Mouse (Mus musculus): Measurements from ENCODE around the gene Entpd2.
"Not testable (repeated sequence)": the region's sequence is repeated elsewhere in the genome, so short reads cannot be mapped to it uniquely, and the experiment has no call there.

Entpd2 gene

DNA sequence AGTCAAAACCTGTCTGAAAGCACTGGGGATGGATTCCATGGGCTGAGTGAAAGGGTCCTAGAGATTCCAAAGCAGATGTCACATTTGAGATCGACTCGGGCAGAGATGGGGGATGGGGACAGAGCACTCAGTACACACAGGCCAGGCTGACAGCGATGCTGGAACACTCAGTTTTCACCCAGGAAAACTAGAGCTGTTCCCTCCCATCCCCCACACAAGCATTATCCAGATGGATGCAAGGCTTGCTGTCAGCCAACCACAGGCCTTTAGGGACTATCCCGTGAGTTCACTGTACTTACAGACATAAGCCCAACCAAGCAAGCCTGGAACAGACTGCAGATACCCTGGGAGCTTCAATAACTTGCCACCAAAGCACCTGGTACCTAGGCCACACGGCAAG lies 4.4 kb upstream of the Entpd2 start:
- no peak for ATAC-seq (ENCODE audit: insufficient number of reproducible peaks, low FRiP score, low TSS enrichment)

DNA sequence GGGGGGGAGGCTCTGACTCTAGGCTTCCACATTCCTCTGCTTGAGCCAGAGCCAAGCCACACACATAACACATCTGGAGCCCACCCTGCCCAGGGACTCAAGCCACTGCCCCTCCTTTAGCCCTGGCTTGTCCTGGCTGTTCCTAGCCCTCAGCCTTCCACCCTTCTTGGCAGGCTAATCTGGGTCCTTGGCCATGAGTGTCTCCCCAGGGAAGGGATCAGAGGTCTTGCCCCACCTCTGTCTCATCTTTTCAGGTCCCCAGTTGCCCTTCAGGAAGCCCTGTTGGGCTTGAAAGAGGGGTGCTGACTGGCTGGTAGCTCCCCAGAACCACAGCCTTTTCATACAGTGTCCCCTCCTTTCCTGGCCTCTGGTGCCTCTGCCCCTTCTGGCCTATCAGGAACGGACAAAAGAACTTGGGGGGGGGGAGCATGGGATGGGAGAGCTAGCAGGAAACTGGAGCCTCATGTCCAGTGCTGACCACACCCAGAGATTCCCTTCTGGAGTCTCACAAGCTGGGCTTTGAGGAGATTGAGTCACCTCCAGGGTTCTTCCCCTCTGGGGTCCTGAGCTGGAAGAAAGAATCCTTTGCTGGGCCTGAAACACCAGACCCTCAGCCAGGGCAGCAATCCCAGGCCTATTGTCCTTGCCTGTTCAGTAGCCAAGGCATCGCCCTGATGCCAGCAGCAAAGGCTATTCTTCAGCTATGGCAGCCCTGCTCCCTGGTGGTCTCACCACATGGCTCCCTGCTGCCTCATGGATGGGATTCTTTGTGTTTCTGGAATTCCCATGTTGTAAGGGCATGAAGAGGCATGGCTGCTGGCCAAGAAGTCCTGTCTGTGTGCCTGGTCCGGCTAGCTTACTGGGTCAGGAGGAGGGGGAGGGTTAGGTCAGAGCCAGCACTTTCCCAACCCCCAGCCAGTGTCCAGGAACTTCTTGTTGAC lies 1.1 kb upstream of the Entpd2 start:
- 0 out of 2 replicates have a peak, but pooled peaks have one; percentile 3 for ATAC-seq (ENCODE audit: insufficient number of reproducible peaks, low FRiP score, low TSS enrichment)

DNA sequence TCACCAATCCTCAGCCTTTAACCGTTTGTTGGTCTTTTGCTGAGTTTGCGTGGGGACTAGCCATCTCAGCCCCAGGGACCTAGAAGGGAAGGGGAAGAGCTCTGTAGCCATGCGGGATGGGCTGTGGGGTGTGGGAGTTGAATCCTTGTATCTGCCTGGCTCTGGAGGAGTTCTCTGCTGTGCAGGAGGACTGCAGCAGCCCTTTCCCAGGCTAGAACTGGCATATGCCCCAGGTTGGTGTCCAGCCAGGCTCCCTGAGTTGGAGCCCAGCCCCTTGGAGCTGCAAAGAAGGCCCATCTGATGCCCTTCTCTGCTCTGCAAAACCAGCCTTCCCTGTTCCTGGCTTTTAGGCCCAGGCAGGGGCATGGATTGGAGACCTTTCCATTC lies 916 bp downstream of the Entpd2 start:
- peak; percentile 45; the same call in 1 of the 2 replicates for ATAC-seq (ENCODE audit: insufficient number of reproducible peaks, low FRiP score, low TSS enrichment)

DNA sequence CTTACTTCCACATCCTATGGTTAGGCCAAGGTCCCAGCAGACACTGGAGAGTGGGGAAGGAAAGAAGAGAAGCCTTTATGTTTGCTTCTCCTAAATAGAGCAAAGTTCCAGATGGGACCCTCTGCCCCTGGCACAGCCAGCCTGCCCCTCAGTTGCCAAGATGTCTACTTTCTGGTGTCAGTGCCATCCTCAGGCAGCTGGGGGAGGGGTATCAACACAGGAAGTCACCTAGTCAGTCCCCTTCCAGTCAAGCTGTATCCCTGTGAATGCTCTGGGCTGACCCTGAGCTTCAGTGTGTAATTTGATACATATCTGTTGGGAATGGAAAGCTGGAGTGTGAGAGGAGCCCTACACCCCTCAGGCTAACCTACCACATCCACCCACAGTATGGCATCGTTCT lies 1.3 kb downstream of the Entpd2 start:
- no peak for ATAC-seq (ENCODE audit: insufficient number of reproducible peaks, low FRiP score, low TSS enrichment)

DNA sequence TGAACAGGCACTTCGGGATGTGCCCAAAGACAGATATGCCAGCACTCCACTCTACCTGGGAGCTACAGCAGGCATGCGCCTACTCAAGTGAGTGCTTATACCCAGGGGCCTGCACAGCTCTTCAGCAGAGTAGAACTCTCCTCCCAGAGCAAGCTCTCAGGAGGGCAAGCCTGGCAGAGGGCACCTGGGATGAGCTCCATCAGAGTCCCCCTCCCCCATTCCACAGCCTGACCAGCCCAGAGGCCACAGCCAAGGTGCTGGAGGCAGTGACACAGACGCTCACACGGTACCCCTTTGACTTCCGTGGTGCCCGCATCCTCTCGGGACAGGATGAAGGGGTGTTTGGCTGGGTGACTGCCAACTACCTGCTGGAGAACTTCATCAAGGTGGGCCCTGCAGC lies 2.4 kb downstream of the Entpd2 start:
- ATAC-seq (ENCODE audit: insufficient number of reproducible peaks, low FRiP score, low TSS enrichment), result no peak

DNA sequence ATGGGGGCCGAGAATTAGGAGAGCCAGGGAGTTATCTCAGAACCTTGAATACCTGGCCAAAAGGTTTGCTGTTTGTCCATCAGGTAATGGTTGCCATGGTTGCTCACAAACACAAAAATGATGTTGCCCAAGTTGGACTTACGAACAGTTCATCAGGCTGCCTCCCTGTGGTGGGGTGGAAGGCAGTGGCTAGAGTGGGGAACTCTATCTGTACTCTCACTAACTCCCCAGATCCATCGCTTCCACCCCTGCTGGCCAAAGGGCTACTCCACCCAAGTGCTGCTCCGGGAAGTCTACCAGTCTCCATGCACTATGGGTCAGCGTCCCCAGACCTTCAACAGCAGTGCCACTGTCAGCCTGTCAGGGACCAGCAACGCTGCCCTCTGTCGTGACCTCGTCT lies 3.4 kb downstream of the Entpd2 start, which contains the start of gene Npdc1:
Npdc1 (plus strand) TSS at position 301 of the 400 bp plus-strand sequence.
- no peak for ATAC-seq (ENCODE audit: insufficient number of reproducible peaks, low FRiP score, low TSS enrichment)

DNA sequence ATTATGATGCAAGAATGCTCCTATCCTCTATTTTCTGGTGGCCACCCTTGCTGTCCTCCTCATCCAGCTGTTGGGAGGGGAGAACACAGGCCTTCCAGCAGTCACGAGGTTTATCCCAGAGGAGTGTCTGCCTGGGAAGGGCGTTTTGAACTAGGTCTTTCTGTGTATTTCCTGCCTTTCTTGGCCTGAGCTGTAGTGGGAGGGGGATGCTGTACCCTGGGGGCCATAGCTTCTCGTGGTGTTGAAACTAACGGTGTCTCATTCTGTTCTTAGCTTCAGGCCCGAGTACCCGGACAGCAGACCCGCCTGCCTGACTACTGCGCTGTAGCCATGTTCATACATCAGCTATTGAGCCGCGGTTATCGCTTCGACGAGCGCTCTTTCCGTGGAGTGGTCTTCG lies 4.6 kb downstream of the Entpd2 start:
- no peak for ATAC-seq (ENCODE audit: insufficient number of reproducible peaks, low FRiP score, low TSS enrichment)

DNA sequence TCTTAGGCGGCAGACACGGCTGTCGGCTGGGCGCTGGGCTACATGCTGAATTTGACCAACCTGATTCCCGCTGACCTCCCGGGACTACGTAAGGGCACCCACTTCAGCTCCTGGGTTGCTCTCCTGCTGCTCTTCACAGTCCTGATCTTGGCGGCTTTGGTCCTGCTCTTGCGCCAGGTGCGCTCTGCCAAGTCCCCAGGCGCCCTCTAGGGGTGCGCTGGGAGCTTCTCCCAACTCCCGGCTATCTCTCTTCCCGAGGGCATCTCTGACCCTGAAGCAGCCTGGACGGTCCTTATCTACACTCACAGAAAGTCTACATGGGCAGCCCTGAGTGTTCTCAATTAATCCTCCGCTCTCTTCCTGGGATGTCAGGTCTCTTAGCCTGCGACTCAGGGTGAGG lies 5.1 kb downstream of the Entpd2 start:
- ATAC-seq (ENCODE audit: insufficient number of reproducible peaks, low FRiP score, low TSS enrichment), result no peak

DNA sequence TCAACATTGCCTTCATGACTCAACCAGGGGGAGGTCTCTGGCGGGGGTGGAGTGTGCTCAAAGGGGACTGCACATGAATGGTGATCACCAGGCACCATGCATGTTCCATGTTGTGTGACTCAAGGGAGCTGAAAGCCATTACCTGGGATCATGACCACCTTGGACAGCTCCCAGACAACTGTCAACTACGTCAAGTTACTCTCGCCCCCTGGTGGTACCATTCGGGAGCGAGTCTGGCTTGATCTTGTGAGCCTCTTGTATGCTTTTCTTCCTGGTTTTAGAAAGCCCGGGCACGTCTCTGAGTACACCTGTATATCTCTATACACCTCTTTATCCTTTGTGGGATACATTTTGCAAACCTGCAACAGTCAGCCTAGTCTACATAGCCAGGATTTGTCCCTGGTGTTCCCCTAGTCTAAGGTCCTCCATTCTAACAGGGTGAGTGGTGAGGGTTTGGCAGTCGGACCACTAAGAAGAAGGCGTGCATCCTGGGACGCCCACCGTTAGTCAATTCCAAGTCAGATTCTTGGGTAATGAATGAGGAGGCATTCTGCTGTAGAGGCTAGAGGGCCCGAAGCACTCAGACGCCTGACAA lies 6.8 kb downstream of the Entpd2 start:
- peak; percentile 36 for ATAC-seq (ENCODE audit: insufficient number of reproducible peaks, low FRiP score, low TSS enrichment)

DNA sequence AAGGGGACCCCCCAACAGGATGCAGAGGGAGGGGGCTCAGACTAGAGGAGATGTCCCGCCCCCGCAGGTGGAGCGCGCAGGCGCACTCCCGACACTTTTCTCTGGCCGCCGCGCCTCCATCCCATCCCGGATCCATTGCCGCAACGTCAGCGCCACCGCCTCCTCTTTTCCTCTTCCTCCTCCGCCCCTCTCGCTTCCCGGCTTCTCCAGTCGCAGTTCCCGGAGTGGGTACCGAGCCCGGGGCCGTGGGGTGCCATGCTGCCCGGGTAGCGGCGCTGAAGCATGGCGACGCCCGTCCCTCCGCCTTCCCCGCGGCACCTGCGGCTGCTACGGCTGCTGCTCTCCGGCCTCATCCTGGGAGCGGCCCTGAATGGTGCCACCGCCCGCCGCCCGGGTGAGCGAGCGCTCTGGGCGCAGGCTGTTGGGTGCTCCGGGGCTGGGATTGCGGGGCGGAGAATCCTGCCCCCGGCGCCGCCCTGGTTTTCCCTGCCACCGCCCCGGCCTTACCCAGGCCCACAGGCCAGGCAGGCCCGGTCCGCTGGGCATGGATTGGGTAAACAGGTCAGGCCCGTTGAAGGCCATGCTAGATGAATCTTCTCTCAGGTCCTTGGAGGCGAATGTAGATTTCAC lies 7.4 kb downstream of the Entpd2 start:
- ATAC-seq (ENCODE audit: insufficient number of reproducible peaks, low FRiP score, low TSS enrichment), result peak; percentile 38; the same call in 1 of the 2 replicates

DNA sequence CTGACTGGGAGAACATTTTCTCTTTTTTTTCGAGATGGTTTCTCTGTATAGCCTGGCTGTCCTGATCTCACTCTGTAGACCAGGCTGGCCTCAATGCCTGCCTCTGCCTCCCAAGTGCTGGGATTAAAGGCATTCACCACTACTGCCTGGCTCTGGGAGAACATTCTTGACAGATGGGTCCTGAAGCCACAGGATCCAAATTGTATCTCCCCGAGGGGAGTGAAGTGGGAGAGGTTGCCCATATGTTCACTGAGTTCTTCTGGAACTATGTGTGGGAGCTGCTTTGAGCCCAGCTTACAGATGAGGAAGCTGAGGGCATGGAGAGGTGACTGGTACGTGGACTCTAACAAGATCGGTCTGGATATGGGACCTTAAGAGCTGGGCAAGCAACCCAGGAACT lies 8.3 kb downstream of the Entpd2 start:
- no peak for ATAC-seq (ENCODE audit: insufficient number of reproducible peaks, low FRiP score, low TSS enrichment)

DNA sequence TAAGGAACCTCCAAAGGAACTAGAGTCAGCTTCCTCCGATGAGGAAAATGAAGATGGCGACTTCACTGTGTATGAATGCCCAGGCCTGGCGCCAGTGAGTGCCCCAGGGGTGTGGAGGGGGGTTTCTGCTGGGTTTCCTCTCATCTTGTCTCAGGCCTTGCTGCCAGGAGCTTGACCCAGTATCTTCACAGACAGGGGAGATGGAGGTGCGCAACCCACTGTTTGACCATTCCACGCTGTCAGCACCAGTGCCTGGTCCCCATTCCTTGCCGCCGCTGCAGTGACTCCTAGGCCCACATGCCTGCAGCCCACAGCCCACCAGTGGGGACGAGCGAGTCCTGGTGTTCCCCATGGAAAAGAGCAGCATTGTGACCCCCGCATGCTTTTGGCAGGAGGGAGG lies 13.2 kb downstream of the Entpd2 start:
- no peak for ATAC-seq (ENCODE audit: insufficient number of reproducible peaks, low FRiP score, low TSS enrichment)

DNA sequence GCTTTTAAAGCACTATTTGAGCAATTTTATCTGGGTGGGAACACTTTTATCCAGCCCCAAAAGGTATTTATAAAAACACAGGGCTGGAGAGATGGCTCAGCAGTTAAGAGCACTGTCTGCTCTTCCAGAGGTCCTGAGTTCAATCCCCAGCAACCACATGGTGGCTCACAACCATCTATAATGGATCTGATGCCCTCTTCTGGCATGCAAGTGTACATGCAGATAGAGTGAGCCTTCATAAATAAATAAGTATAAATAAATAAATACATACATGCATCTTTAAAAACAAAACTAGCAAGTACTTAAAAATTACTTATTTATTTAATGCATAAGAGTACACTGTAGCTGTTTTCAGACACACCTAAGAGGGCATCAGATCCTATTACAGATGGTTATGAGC lies 17.8 kb downstream of the Entpd2 start:
- ATAC-seq (ENCODE audit: insufficient number of reproducible peaks, low FRiP score, low TSS enrichment), result not testable (repeated sequence)

DNA sequence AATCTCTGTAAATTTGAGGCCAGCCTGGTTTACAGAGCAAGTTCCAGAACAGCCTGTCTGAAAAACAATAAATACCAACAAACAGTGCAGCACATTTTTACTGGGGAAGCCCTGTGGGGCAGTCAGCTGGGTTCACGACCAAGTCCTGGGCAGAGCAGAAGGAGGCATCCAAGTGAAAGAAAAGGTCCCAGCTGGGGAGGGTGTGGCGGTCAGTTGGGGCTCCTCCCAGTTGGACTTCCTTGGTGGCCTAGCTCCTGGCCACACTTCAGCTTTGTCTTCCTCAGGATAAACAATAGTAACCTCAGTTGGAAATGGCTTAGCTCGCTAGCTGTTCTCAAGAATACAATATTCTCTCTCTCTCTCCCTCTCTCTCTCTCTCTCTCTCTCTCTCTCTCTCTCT lies 21.8 kb downstream of the Entpd2 start:
- no peak for ATAC-seq (ENCODE audit: insufficient number of reproducible peaks, low FRiP score, low TSS enrichment)

DNA sequence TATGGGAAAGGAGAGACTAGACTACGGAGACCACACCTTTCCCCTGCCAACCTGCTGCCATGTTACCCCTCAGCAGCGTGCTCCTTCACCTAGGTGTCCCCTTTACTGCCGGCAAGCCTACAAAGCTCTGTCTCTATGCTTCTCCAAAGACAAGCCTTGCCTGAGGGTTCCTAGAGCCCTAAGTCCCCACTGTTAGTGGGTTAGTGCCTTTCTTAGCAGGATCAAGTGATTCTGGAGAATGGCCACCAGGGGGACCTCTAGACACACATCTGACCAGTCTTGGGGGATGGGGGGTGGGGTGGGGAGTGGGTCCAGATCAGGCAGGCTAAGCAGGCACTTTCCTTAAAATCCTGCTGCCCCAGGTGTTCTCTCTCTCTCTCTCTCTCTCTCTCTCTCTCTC lies 26.2 kb downstream of the Entpd2 start:
- ATAC-seq (ENCODE audit: insufficient number of reproducible peaks, low FRiP score, low TSS enrichment), result no peak

DNA sequence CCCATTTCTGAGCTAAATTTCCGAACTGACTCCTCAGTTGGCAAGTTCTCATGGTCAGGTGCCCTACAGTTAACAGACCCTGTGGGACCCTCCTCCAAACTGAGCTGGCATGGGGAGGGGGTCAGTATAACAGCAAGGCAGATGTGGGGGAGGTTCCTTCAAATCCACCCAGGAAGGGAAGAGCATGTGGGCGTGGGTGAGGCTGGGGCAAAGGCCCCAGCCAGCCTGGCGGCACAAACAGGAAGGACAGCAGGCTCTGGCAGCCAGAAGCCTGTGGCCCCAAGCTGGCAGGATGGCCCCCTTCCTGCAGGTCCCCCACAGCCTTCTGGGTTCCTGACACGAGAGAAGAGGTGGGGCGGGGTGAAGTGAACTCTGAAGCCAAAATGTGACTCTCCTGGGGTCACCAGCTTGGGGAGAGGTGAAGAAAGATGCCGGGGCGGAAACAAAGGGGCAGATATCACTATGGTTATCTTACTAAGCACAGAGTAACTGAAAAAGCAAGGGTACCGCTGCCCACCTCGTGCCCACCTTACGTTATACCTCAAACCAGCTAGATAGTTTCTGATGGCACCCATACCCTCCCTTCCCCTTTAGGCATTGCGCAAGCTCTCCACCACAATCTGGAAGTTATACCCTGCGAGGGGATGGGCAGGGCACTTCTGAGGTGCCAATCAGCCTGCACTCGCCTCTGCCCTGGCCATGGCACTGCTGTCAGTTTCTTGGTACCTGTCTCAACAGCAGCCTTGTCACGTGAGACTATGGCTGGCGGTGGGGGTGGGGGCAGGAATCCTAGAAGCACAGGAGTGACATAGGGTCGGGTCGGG lies 27.1 kb downstream of the Entpd2 start, which contains the start of gene Fut7:
Fut7 (plus strand) TSS at position 681 of the 824 bp plus-strand sequence.
- ATAC-seq (ENCODE audit: insufficient number of reproducible peaks, low FRiP score, low TSS enrichment), result no peak

DNA sequence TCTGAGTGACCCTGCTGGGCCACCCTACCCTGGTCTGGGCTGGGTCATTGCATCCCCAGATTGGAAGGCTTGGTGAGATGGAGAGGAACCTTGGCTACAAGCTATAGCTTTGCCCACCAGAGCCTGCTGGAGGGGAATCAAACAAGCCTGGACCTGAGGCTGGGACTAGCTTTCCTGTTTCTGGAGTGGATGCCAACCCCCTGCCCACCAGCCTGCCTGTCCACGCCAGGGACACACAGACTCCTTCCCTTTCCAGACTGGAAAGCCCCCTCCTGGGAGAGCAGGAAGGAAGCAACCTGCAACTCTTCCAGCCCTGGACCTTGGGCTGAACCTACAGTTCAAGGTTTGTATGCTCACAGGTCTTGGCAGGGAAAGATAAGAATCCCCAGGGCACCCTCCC lies 28.0 kb downstream of the Entpd2 start:
- ATAC-seq (ENCODE audit: insufficient number of reproducible peaks, low FRiP score, low TSS enrichment), result no peak

DNA sequence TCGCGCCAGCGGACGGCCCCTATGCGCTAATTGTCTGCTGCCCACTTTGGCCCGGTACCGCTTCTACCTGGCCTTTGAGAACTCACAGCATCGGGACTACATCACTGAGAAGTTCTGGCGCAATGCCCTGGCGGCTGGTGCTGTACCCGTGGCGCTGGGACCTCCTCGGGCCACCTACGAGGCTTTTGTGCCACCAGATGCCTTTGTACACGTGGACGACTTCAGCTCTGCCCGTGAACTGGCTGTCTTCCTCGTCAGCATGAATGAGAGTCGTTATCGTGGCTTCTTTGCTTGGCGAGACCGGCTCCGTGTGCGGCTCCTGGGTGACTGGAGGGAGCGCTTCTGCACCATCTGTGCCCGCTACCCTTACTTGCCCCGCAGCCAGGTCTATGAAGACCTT lies 29.8 kb downstream of the Entpd2 start:
- no peak for ATAC-seq (ENCODE audit: insufficient number of reproducible peaks, low FRiP score, low TSS enrichment)

DNA sequence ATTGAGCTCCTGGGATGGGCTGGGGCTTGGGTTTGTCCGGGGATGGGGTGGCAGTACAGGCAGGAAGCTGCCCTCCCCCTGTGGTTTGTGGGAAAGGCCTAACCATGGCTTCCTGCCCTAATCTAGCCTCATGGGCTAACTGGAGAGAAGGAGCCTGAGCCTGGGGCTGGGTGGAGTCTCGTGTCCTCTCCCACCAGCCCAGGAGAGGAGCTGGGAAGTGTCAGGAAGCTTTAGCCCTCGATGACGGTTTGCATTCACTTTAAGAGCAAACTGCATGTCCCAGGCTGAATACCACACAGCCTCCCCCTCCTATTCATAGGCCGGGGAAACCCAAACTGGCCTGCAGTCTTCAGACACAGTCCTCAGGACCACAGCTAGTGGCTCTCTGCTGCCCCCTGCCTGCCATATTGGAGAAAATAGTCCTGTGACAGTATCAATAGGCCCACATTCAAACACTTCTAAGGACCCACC lies 31.1 kb downstream of the Entpd2 start:
- no peak for ATAC-seq (ENCODE audit: insufficient number of reproducible peaks, low FRiP score, low TSS enrichment)

DNA sequence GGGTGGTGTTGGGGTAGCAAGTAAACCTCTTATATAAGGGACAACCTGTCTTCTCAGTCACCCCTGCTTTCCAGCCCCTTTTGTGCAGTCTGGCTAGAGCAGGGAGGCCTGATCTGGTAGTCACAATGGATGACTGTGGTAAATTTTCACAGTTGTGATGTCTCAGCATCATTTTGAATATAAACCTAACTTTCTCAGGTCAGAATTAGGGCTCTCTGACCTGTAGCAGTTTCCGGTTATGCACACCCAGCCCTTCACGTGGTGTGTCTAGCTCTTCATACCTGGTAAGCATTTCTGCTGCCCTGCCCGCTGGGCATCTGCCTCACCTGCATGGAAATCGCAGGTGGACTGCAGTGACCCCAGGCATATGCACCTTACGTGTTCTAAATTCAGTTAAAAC lies 31.6 kb downstream of the Entpd2 start:
- ATAC-seq (ENCODE audit: insufficient number of reproducible peaks, low FRiP score, low TSS enrichment), result no peak

Data from cerebellum, adult (tissue).